Mouse (Mus musculus) T-helper 1 cell (primary cell): ENCODE data around the gene Tnnt3.

Experiments
- in situ Hi-C: fragments of 300-600 bp; cut with MboI, MseI; formaldehyde crosslinking; loops from one replicate; pipeline ENCODE4 v1.15.1; 2025; ENCODE audit warnings: high pct_unique_total_duplicates

The Tnnt3 gene

DNA sequence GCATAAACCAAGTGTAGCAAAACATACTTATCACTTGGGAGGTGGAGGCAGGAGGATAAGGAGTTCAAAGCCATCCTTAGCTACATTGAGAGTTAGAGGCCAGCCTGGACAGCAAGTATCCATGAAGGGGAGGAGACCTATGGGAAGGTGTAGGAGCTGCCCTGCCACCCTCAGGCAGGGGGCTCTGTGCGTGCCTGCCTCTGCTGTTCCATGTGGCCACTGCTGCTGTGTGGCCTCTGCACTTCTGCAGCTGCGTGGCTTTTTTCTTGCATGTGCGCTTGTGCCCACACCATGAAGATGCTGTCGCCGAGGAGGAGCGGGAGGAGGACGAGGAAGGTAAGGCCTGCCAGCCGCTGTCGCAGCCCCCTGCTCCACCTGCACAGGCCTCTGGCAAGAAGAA lies 8.8 kb downstream of the Tnnt3 start:
- in situ Hi-C loops, result no loop called here

DNA sequence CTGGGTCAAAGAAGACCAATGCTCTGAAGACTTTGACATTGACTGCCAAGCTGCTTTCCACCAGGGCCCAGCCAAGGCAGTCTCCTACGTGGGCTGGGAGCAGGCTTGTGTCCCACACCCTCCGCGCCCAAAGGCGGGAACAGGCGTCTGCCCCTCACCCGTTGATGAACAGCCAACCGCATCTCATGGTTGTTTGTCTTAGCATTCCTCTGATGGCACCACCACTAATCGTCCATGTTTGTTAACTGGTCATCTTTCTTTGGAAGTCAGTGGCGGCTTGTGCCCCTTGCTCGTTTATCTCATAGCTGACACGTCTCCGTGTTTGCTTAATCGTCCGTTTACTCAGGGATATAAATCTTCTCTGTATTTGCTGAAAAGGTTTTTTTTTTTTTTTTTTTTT lies 10.9 kb downstream of the Tnnt3 start:
- in situ Hi-C loops, result no loop called here

DNA sequence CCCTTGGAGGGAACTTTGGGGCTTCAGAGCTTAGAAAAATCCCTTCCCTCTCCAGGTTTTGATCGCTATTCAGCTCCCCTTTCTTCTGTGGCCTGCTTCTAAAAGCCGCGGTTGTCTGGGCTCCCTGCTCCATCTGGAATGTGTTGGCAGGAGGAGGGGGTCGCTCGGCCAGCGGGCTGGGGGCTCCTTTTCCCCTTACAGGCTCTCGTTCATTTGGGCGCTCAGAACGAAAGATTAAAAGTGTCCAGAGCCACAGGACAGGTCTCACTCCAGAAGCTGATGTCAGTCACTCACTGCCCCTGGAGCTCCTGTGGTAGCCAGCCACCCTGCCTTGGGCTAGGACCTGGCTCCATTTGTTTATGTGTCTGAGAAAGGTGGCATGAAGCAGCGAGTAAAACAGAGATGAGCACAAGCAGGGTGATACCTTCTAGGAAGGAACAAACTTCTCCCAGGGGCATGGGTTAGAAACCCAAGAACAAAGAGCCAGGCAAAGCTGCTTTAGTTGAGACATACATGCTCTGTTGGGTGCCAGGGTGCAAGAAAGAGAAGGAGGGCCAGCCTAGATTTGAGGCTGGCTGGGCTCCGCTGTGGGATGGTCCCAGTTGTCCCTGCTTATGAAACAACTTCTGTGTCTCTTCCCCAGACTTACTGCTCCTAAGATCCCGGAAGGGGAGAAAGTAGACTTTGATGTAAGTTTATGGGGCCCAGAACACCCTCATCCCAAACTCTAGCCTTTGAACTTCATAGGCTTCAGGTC lies 11.6 kb downstream of the Tnnt3 start:
- in situ Hi-C loops, result no loop called here

DNA sequence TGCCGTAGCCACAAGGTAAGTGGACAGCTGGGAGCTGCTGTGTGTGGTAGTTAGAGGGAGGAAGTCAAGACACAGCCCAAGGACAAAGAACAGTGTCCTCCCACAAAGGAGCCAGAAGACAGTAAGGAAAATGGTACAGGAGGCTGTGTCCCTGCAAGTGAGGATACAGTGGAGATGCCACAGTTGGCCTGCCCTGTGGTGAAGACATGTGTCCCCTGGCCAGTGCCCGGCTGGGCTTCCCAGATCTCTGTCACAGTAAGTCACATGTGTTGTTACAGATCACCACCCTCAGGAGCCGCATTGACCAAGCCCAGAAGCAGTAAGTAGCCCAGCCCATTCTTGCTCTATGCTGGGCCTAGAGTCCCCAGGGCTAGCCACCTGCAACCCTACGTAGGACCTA lies 15.4 kb downstream of the Tnnt3 start:
- in situ Hi-C loops, result no loop called here

DNA sequence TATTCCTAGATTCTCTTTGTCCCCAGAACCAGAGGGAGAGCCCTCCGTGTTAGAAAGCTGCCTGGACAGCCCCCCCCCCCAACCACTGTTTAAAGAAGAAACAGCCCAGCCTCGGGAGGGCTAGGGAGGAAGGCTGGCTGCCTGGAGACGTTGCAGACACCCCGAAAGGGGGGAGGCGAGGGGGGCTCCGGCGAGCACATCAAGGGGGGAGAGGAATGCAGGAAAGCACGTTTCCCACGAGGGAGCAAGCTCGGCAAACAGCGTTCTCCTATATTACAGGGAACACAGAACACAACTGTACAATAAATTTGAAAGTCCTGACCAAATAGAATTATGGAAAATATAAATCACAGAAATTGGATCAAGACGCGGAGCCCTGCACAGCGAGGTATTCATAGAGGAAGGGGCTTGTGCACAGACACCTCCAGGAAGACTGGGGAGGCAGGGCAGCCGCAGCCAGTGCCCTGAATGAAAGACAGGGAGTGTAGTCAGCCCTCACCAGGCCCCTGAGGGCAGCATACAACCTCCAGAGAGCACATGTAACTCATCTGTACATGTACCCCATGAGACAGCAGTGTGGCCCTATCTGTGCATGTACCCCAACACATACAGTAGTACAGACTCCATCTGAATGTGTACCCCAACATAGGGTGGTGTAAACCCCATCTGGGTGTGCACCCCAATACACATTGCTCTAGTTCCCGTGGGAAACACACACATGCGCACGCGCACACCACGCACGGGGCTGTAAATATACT lies 17.8 kb downstream of the Tnnt3 start:
- in situ Hi-C loops, result no loop called here

DNA sequence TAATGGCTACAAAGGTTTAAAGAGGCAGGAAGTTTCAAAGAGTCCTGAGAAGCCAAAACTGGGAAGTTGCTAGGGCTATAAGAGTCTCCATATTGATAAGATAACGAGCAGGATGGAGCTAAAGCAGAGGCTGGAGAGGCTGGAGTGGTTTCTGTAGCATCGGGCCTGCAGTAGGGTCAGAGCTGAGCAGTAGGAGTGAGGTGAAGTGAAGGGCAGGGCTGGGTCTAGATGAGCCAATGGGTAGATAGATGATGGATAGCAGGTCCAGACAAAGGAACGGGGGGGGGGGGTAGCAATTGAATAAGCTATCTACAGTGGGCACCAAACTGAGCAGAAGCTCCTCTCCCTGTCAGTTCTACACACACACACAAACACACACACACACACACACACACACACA lies 18.9 kb downstream of the Tnnt3 start:
- in situ Hi-C loops, result no loop called here

DNA sequence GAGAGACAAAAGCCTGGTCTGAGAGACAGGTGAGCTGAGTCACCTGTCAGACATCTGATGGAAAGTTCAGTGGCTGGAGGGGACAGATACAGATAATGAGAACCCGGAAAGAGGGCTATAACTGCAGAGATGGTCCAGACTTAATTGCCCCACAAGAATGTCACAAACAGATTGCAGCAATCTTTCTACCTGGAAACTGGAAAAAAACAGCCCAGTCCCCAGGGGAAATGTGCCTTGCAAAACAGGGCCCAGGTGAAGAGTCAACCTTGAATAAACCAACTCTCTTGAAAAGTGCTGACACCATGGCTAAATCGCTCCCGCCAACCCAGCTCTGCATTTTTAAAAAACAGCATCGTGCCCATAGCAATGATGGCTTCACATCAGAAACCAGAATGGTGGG lies 21.7 kb downstream of the Tnnt3 start:
- in situ Hi-C loops, result no loop called here

DNA sequence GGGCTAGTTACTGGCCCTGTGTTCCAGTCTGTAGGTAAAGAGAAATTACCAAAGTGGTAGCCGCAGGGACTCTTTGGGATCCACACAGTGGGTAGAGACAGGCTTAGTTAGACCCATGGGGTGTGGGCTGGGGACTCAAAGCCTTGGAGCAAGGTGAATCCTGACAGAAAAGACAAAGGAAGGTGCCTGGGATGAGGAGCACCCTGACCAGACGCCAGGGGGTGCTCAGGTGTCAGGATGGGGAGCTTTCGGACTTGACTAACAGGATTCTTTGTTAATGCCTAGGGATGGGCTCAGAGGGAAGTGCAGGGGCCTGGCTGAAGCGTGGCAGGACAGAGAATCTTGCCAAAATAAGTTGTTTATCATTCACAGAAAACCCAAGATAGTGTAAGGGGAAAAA lies 23.7 kb downstream of the Tnnt3 start:
- in situ Hi-C loops, result no loop called here

DNA sequence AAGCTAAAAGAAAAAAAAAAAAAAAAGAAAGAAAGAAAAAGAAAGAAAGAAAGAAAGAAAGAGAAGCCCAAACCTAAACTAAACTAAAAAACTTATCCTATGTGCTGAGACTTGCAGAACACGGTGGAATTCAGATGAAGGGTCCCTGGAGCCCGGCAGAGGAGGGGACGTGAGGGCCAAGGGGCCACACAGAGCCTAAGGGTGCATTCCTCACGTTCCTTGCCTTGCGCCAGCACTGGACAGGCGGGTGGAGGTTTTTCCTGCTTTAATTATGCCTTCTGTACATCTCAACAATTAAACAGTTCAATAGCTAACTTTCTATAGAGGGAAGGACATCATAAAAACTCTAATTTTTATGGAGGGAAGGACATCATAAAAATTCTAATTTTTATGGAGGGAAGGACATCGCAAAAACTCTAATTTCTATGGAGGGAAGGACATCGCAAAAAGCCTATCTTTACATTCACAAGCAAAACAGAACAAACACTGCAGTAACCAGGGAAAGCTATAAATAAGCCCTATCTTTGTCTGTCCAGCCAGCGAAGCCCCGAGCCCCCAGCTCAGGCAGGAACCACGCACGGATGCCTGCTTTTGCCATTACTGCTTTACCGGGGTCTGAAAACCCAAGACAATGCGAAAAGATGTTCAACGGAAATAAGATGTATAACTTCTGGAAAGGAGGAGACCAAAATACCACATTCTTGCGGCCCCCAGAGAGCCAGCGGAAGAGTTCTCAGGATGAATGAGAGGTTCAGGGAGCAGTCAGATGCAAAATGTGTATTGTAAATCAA lies 24.8 kb downstream of the Tnnt3 start:
- in situ Hi-C loops, result no loop called here

DNA sequence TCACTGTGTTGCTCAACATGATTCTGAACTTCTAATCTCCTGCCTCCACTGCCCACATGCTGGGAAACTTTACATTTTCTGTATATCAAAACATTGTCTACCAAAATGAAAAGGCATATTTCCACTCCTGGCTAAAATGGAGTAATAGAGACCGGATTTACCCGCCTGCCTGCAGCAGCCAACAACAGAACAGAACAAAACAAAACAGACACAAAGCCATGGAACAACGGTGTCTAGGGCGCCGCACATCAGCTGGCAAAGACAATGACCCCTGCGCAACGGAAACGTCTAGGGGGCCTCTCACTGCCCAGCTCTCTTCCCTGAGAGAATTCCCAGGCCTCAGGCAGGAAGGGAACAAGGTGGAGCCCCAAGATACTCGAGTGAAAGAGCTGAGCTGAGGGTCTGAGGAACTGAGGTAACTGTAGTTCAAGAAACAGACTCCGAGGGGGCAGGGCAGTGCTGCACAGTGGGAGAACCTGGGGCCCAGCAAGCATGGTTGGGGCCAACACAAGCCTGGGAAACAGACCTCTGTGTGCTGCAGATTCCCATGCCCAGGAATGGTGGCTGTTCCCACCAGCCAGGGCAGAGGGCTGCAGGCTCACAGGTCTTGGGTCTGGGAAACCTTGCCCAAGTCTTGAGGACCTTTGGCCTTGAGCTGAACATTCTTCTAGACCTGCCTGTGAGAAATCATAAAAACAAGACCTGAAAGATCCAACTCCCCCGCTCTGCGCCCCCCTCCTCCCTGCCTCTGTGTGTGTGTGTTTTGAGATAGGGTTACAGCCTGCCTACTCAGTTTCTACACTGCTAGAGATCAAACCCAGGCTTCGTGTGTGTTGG lies 26.9 kb downstream of the Tnnt3 start:
- in situ Hi-C loops, result no loop called here

DNA sequence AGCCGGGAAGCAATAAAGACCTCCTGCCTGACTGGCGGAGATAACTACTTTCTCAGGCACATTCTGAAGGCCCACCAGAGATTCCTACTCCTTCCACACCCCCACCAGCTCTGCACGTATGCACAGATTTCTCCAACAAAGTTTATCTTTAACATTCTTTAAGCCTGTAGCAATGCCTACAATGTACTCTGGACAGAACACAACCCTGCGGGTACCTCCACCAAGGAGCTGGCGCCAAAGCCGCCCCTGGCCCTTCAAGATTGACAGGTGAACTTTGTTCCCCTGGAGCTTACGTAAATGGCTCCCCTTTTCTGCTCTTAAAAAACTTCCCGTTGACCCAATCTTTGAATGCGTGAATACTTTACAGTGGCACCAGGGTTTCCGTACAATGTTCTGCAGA lies 30.7 kb downstream of the Tnnt3 start:
- in situ Hi-C loops, result no loop called here

DNA sequence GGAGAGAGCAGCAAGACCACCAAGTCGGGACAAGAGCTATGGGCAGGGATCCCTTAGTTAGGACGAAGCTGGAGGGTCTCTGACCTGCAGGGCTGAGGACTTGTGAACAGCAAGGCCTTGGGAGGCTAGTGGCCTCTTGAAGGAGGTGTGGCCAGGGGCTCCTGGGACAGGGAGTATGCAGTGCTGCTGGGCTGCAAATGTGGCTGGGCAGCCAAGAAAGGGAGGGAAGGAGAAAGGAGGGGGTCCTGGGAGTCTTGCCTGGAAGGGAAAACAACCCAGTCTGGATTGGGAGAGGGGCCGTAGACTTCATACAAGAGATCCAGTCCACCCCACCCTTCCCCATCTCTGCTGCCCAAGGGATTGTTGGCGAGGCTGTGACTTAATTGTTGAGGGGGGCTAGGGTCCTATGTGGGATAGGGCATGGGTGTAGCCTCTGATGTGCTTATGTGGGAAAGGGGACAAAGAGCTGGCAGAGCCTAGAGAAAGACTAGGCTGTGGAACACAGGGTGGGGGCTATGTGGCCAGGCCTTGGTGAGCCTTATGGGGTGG lies 33.4 kb downstream of the Tnnt3 start:
- in situ Hi-C loops, result no loop called here

DNA sequence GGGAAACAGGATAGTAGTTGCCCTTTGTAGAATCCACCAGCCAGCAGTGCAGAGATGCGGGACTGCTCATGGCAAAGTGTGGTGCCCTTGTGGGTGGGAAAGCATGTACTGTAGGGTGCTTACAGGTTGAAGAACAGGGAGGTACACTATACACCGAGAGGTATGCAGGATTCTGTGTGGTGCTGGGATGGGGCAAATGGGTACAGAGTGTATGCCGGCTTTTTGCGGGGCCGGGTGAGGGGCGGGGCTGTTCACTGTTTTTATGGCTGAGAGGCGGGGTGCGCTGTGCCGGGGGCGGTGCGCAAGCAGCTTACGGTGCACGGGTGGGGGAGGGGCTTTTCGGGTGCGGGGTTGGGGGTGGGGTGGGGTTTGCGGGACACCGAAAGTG lies 34.0 kb downstream of the Tnnt3 start, which contains the start of gene Mrpl23:
Mrpl23 (plus strand) TSS at position 16 of the 388 bp plus-strand sequence.
- in situ Hi-C loops, result no loop called here

DNA sequence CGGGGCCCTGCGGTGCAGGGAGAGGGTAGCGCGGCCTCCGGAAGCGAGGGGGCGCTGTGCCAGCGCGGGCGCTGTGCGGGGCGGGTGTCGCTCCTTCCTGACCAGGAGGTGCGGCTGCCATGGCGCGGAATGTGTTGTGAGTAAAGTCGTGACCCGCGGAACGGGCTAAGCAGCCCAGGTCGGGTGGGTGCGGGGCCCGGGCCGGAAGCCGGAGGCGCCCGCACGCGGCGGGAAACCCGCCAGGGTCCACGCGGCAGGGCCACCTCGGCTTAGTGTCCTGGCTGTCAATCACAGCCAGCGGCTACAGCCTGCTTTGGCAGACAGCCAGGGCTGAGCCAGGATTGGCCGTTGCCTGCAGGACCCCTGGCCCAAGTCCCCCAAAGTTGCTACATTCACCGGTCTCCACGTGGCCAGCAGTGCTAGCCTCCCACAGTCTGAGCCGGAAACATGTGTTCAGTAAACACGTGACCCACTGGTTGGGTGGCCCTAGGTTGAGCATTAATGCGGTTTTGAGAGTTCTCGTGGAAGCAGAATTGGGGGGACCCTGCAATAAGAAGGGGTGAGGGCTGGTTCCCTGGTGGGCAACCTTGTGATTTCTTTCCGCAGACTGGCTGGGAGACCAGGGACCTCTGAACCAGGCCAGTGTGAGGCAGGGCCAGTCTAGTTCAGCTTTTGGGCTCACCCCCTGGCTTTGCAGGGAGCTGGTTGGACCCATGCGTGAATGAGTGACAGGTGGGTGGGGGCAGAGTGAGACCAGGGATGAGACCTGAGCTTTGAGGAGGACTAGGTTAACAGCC lies 34.6 kb downstream of the Tnnt3 start:
- in situ Hi-C loops, result no loop called here

DNA sequence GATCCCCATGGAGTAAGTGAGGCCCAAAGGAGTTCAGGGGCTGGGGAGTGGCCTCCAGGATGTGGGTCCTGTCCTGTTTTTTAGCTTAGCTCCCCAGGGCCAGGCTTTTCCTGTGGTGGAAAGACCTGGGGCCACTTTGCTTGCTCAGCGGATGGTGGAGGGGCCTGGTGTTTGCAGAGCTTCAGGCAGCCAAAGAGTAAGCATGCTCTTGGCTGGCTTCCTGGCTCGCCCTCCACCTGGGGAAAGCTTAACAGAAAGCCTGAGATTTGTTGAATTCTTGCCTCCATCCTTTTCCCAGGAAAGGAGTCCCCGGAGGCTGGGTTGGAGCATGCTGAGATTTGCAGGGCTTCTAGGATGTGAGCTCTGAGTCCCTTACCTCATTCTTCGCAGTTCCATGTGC lies 36.5 kb downstream of the Tnnt3 start:
- in situ Hi-C loops, result no loop called here

DNA sequence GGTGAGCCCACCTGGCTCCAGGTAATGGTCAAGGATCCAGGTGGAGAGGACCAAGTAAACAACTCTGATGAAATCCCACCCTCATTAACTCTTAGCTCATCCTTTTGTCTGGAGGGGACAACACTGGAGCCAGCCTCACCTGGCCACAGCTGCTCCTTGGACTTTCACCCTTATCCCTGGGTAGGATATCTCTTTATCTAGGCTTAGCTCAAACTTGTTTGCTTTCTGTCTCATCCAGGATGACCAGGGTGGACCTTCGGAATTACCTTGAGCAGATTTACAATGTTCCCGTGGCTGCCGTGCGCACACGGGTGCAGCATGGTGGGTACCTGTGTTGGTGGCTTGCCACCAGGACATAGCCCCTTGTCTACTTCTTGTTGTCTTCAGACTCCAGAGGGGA lies 37.2 kb downstream of the Tnnt3 start:
- in situ Hi-C loops, result no loop called here

DNA sequence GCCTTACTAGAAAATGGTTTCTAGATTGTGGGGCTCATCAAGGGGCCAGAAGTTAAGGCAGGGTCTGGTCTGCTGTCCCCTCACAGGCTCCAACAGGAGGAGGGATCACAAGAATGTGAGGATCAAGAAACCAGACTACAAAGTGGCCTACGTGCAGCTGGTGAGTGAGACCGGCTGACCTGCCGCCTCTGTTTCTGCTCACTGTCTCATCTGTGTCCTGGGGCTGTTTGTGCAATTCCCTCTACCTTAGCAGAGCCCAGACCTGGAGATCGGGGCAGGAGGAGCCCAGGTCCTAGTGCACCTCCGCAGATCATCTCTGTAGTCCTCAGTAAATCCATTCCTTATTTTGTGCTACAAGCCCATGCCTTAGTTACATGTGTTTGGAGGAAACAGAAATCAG lies 38.5 kb downstream of the Tnnt3 start:
- in situ Hi-C loops, result no loop called here

DNA sequence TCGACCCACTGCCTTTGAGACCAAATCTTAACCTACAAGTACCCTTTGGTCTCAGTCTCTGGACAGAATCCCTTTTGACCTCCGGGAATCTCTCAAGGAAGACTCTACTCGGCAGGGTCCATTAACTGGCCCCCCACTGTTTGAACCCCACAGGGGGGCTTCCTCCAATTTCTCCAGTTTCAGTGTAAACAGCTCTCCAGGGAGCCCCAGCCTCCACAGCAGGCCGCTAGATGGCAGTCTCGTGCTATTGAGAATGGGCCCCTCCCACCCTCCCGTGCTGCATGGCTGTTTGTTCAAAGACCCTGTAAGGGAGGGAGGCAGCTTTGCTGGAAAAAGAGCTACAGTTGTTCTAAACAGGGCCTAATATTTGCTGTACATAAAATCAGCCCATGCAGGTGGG lies 39.2 kb downstream of the Tnnt3 start:
- in situ Hi-C loops, result no loop called here

DNA sequence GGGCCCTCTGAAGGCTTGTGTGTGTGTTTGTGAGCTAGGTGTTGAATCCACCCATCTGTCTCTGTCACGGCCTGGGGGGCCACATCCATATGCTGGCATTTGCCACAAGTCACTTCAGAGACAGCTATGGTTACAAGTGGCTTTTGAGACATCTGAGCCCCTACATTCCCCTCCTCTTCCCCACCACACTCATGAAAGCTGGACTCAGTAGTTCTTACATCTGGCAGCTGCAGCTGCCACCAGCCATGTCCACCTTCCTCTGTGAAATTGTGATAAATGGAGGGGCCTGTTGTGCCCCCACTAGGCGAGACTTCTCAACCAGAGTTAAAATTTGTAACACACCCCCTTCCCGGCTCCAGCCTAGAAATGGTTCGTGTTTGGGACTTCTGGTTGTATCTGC lies 39.7 kb downstream of the Tnnt3 start:
- in situ Hi-C loops, result no loop called here

DNA sequence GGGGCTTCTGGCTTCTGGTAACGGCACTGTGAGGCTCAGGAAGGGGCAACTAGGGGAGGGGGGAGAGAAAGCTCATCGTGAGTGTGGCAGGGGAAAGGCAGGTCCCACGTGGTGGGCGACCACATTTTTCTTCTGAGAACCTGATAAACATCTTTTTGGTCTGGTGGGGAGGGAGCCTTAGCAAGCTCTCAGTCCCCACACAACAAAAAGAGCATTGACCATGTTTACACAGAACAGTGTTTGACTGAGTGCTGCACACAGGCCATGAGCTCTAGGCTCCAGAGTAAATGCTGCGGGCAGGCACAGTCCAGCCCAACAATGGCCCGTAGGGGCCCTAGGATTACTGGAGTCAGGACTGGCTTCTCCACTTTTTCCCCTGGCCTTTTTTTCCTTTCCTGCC lies 40.1 kb downstream of the Tnnt3 start:
- in situ Hi-C loops, result no loop called here

DNA sequence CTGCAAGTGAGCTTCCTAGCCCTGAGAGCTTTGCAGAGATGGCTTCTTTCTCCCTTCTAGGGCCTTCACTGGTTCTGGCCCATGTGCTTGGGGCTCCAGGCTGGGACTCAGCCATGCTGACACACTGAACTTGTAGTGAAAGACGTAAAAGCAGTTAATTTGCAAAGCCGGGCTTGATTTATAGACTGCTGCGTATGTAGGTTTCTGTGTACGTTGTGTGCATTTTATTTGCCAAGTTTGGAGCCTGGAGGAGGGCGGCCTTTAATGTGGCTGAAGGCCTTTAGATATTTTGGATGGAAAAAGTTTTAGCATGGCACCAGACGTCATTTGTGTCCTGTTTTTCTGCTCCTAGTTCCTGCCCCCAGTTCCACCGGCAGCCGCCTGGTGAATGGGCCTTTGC lies 41.2 kb downstream of the Tnnt3 start:
- in situ Hi-C loops, result no loop called here
